Mouse (Mus musculus): ENCODE measurements around the gene Tomt.

Gene Tomt

GRCm38 (mm10) chr7:101901969-101902368, 4.2 kb downstream of the Tomt start:
- no peak for DNase-seq (ENCODE audit: low spot score in 2 of 2)

GRCm38 (mm10) chr7:101900331-101901097, 5.6 kb downstream of the Tomt start:
- DNase-seq (ENCODE audit: low spot score in 2 of 2), result no peak

- DNase-seq (ENCODE audit: low spot score in 2 of 2), result peak; percentile 94 to 96
These were observed 9.8 kb downstream of the Tomt start for GRCm38 (mm10) chr7:101896104-101897066.

- no peak for DNase-seq (ENCODE audit: low spot score in 2 of 2)
These were observed 10.5 kb downstream of the Tomt start for GRCm38 (mm10) chr7:101895695-101896094.

- DNase-seq (ENCODE audit: low spot score in 2 of 2), result no peak
These were observed 17.7 kb downstream of the Tomt start for GRCm38 (mm10) chr7:101888460-101888859.

- DNase-seq (ENCODE audit: low spot score in 2 of 2), result no peak
These were observed 19.9 kb downstream of the Tomt start for GRCm38 (mm10) chr7:101886274-101886673.

- no peak for DNase-seq (ENCODE audit: low spot score in 2 of 2)
These were observed 22.0 kb downstream of the Tomt start for GRCm38 (mm10) chr7:101884160-101884559.

GRCm38 (mm10) chr7:101882413-101883154, 23.6 kb downstream of the Tomt start:
- no peak for DNase-seq (ENCODE audit: low spot score in 2 of 2)

GRCm38 (mm10) chr7:101880855-101881254, 25.3 kb downstream of the Tomt start:
- no peak for DNase-seq (ENCODE audit: low spot score in 2 of 2)

GRCm38 (mm10) chr7:101875978-101876377, 30.2 kb downstream of the Tomt start:
- DNase-seq (ENCODE audit: low spot score in 2 of 2), result no peak

- DNase-seq (ENCODE audit: low spot score in 2 of 2), result no peak
These were observed 34.9 kb downstream of the Tomt start for GRCm38 (mm10) chr7:101871296-101871695.

GRCm38 (mm10) chr7:101870629-101871028, 35.5 kb downstream of the Tomt start, which contains the start of gene Folr1:
Folr1 (minus strand) TSS chr7:101870788.
- DNase-seq (ENCODE audit: low spot score in 2 of 2), result no peak

- DNase-seq (ENCODE audit: low spot score in 2 of 2), result no peak
These were observed 37.0 kb downstream of the Tomt start for GRCm38 (mm10) chr7:101869163-101869500.

- DNase-seq (ENCODE audit: low spot score in 2 of 2), result no peak
These were observed 37.7 kb downstream of the Tomt start for GRCm38 (mm10) chr7:101868241-101869162.

- DNase-seq (ENCODE audit: low spot score in 2 of 2), result no peak
These were observed 38.7 kb downstream of the Tomt start for GRCm38 (mm10) chr7:101867482-101867881.

- DNase-seq (ENCODE audit: low spot score in 2 of 2), result no peak
These were observed 39.5 kb downstream of the Tomt start for GRCm38 (mm10) chr7:101866491-101867265.

- DNase-seq (ENCODE audit: low spot score in 2 of 2), result no peak
These were observed 42.7 kb downstream of the Tomt start, which contains the start of gene Anapc15 for GRCm38 (mm10) chr7:101863415-101863814. Anapc15 (plus strand) TSS chr7:101863715.

GRCm38 (mm10) chr7:101862291-101862690, 43.9 kb downstream of the Tomt start:
- DNase-seq (ENCODE audit: low spot score in 2 of 2), result no peak

- no peak for DNase-seq (ENCODE audit: low spot score in 2 of 2)
These were observed 45.2 kb downstream of the Tomt start for GRCm38 (mm10) chr7:101860978-101861377.

- no peak for DNase-seq (ENCODE audit: low spot score in 2 of 2)
These were observed 47.8 kb downstream of the Tomt start for GRCm38 (mm10) chr7:101858362-101858761.

All from thymus, postnatal 10 days (tissue).